Mouse (Mus musculus): ENCODE data around the gene Plxdc2. TPM values are rescaled to one million over a fixed set of nuclear protein-coding genes. Genes with fewer than 3 reads are reported as not detected.

The Plxdc2 gene
- polyA plus RNA-seq, 1 experiment: 6.9 TPM

DNA sequence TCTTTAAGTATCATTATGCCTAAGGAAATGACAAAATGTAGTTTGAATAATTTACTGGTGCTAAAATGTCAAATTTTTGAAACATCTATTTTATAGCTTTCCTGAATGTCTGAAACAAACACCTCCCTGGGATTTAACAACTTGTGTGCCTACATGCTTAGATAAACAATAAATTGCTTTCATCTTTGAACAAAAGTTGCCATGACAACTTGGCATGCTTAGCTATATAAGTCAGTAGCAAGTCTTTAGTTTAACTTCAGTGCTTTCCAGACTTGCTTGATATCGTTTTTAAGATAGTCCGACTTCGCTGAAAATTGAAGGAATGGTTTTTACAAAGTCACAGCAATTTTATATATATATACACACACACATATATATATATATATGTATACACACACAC lies 189.1 kb downstream of the Plxdc2 start:
- H3K4me3 ChIP-seq (replicated peaks; ENCODE audit: control insufficient read depth, low read depth, low read length): no peak overlapping the region
- TF ChIP-seq CTCF (IDR thresholded peaks at IDR 0.05; ENCODE audit: control insufficient read depth, insufficient read depth, low read length) (no peak), POLR2A (IDR thresholded peaks at IDR 0.05; ENCODE audit: borderline replicate concordance, control insufficient read depth, low read depth, low read length) (no peak)
- no peaks in the 10 kb centered on the region for H3K4me1 ChIP-seq (ENCODE audit: control insufficient read depth, insufficient read depth, low read length)
- H3K27ac ChIP-seq (ENCODE audit: control insufficient read depth, insufficient read depth, low read depth, low read length, poor library complexity): no peak overlapping the region
- WGBS: 87% methylated on average over 3 of the region's 3 CpGs

DNA sequence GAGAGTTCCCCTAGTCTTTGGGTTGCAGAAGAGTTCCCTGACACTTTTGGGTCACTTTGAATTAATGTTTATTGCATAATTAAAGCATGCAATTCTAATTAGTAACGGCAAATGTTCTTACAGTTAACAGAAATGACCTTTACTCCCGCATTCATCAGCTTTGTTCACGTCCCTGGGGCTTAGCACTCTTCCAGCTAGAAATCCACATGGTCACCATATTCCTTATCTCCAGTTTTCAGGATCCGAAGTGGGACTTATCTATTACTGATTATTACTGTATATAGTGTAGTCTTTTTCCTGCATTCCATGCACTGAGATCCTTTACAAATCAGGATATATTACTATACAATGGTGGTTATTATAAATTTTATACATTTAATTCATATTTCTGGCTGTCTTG lies 203.2 kb downstream of the Plxdc2 start:
- no peak overlapping the region for H3K27ac ChIP-seq (ENCODE audit: control insufficient read depth, insufficient read depth, low read depth, low read length, poor library complexity)
- no peak overlapping the region for H3K4me3 ChIP-seq (replicated peaks; ENCODE audit: control insufficient read depth, low read depth, low read length)
- TF ChIP-seq CTCF (IDR thresholded peaks at IDR 0.05; ENCODE audit: control insufficient read depth, insufficient read depth, low read length) (no peak), POLR2A (IDR thresholded peaks at IDR 0.05; ENCODE audit: borderline replicate concordance, control insufficient read depth, low read depth, low read length) (no peak)
- no peaks in the 10 kb centered on the region for H3K4me1 ChIP-seq (ENCODE audit: control insufficient read depth, insufficient read depth, low read length)
- WGBS: 71% methylated on average over 4 of the region's 4 CpGs

- no peak overlapping the region for H3K4me3 ChIP-seq (replicated peaks; ENCODE audit: control insufficient read depth, low read depth, low read length)
- WGBS: 37% methylated on average over 2 of the region's 2 CpGs
- no peaks in the 10 kb centered on the region for H3K4me1 ChIP-seq (ENCODE audit: control insufficient read depth, insufficient read depth, low read length)
- no peak overlapping the region for H3K27ac ChIP-seq (ENCODE audit: control insufficient read depth, insufficient read depth, low read depth, low read length, poor library complexity)
- TF ChIP-seq CTCF (IDR thresholded peaks at IDR 0.05; ENCODE audit: control insufficient read depth, insufficient read depth, low read length) (no peak), POLR2A (IDR thresholded peaks at IDR 0.05; ENCODE audit: borderline replicate concordance, control insufficient read depth, low read depth, low read length) (no peak)
Measured at GRCm38 (mm10) chr2:16568263-16568662, 212.2 kb downstream of the Plxdc2 start.

GRCm38 (mm10) chr2:16571169-16571751 lies 215.2 kb downstream of the Plxdc2 start:
- Histone ChIP-seq H3K4me1 (ENCODE audit: control insufficient read depth, insufficient read depth, low read length) (no peaks in the 10 kb centered on the region), H3K27ac (ENCODE audit: control insufficient read depth, insufficient read depth, low read depth, low read length, poor library complexity) (no peak overlapping the region), H3K4me3 (replicated peaks; ENCODE audit: control insufficient read depth, low read depth, low read length) (no peak overlapping the region)
- TF ChIP-seq CTCF (IDR thresholded peaks at IDR 0.05; ENCODE audit: control insufficient read depth, insufficient read depth, low read length): no peak
- whole genome bisulfite sequencing: 83% methylated on average over 13 of the region's 13 CpGs

DNA sequence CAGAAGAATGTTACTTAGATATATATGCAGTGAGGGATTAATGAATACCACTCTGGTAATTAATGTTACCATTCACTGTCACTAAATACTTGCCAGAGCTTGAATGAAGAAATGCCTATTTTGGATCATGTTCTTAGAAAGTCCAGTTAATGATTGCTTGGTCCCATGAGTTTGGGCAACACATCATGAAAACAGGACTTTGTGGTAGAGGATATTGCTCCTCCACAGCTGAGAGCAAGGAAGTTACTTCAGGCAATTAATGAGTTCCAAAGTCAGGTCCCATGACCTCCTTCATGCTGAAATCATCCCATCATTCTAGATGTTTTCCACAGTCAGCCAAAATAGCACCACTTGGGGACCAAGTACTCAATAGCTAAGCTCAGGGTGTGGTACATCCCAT lies 220.5 kb downstream of the Plxdc2 start:
- TF ChIP-seq POLR2A (IDR thresholded peaks at IDR 0.05; ENCODE audit: borderline replicate concordance, control insufficient read depth, low read depth, low read length) (no peak), CTCF (IDR thresholded peaks at IDR 0.05; ENCODE audit: control insufficient read depth, insufficient read depth, low read length) (no peak)
- Histone ChIP-seq H3K27ac (ENCODE audit: control insufficient read depth, insufficient read depth, low read depth, low read length, poor library complexity) (no peak overlapping the region), H3K4me3 (replicated peaks; ENCODE audit: control insufficient read depth, low read depth, low read length) (no peak overlapping the region), H3K4me1 (ENCODE audit: control insufficient read depth, insufficient read depth, low read length) (no peaks in the 10 kb centered on the region)

- Histone ChIP-seq H3K4me3 (replicated peaks; ENCODE audit: control insufficient read depth, low read depth, low read length) (no peak overlapping the region), H3K4me1 (ENCODE audit: control insufficient read depth, insufficient read depth, low read length) (no peaks in the 10 kb centered on the region), H3K27ac (ENCODE audit: control insufficient read depth, insufficient read depth, low read depth, low read length, poor library complexity) (no peak overlapping the region)
- WGBS: 86% methylated on average over 1 of the region's 1 CpGs
- no peak for TF ChIP-seq CTCF (IDR thresholded peaks at IDR 0.05; ENCODE audit: control insufficient read depth, insufficient read depth, low read length)
- TF ChIP-seq POLR2A (IDR thresholded peaks at IDR 0.05; ENCODE audit: borderline replicate concordance, control insufficient read depth, low read depth, low read length): no peak
Measured at GRCm38 (mm10) chr2:16578153-16578552, 222.0 kb downstream of the Plxdc2 start.

GRCm38 (mm10) chr2:16588546-16588945 lies 232.4 kb downstream of the Plxdc2 start:
- TF ChIP-seq POLR2A (IDR thresholded peaks at IDR 0.05; ENCODE audit: borderline replicate concordance, control insufficient read depth, low read depth, low read length) (no peak), CTCF (IDR thresholded peaks at IDR 0.05; ENCODE audit: control insufficient read depth, insufficient read depth, low read length) (no peak)

DNA sequence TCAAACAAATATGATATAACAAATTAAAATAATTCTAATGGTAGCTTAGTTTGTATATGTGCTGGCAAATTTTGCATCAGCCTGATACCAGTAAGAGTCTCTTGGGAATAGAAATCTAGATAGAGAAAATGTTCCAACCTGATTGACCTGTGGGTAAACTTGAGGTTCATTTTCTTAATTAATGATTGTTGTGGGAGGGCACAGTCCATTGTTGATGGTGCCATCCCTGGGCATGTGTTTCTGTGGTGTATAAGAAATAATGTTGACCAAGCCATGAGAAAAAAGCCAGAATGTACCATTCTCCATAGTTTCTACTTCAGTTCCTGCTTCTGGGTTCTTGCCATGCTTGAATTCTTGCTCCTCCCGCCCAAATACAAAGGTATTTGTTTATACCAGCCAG lies 239.3 kb downstream of the Plxdc2 start:
- no peaks in the 10 kb centered on the region for H3K4me1 ChIP-seq (ENCODE audit: control insufficient read depth, insufficient read depth, low read length)
- H3K4me3 ChIP-seq (replicated peaks; ENCODE audit: control insufficient read depth, low read depth, low read length): no peak overlapping the region
- TF ChIP-seq POLR2A (IDR thresholded peaks at IDR 0.05; ENCODE audit: borderline replicate concordance, control insufficient read depth, low read depth, low read length) (no peak), CTCF (IDR thresholded peaks at IDR 0.05; ENCODE audit: control insufficient read depth, insufficient read depth, low read length) (no peak)
- whole genome bisulfite sequencing: 63% methylated on average over 1 of the region's 1 CpGs
- no peak overlapping the region for H3K27ac ChIP-seq (ENCODE audit: control insufficient read depth, insufficient read depth, low read depth, low read length, poor library complexity)

More at GRCm38 (mm10) chr2:16588546-16588945, 232.4 kb downstream of the Plxdc2 start:
- H3K4me1 ChIP-seq (ENCODE audit: control insufficient read depth, insufficient read depth, low read length): no peaks in the 10 kb centered on the region
- H3K27ac ChIP-seq (ENCODE audit: control insufficient read depth, insufficient read depth, low read depth, low read length, poor library complexity): no peak overlapping the region
- H3K4me3 ChIP-seq (replicated peaks; ENCODE audit: control insufficient read depth, low read depth, low read length): no peak overlapping the region

DNA sequence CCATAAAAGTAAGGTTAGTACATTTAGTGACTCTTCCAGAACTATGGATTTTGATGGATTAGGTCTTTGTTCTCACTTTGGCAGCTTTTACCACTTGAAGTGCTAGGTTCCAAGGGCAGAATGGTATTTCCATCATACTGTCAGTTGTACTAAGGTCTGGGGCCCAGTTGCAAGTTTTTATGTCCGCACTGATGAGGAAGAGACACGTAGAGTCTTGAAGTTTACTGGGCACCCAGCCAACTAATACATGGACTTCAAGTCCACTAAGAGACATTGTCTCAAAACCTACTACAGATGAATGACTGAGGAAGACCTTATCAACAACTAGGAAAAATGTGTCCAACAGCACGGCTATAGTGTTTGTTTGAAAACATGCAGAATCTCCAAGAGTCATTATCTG lies 242.1 kb downstream of the Plxdc2 start:
- H3K27ac ChIP-seq (ENCODE audit: control insufficient read depth, insufficient read depth, low read depth, low read length, poor library complexity): no peak overlapping the region
- H3K4me1 ChIP-seq (ENCODE audit: control insufficient read depth, insufficient read depth, low read length): no peaks in the 10 kb centered on the region
- WGBS: 80% methylated on average over 3 of the region's 3 CpGs
- TF ChIP-seq POLR2A (IDR thresholded peaks at IDR 0.05; ENCODE audit: borderline replicate concordance, control insufficient read depth, low read depth, low read length) (no peak), CTCF (IDR thresholded peaks at IDR 0.05; ENCODE audit: control insufficient read depth, insufficient read depth, low read length) (no peak)
- H3K4me3 ChIP-seq (replicated peaks; ENCODE audit: control insufficient read depth, low read depth, low read length): no peak overlapping the region
